Mouse (Mus musculus) brain, embryonic 14.5 days (tissue): ENCODE data around the gene Pacs1.

ENCODE experiments used
- CTCF ChIP-seq: fragments of 200-500 bp; IDR thresholded peaks from 2 replicates; pipeline ENCODE4 v1.5.1; 2012; ENCODE audit warnings: inconsistent platforms, mild to moderate bottlenecking, moderate library complexity, borderline replicate concordance; ENCODE audit not compliant: insufficient read depth, insufficient read length; ENCODE audit errors: extremely low read depth
- POLR2A ChIP-seq: fragments of 200-500 bp; IDR thresholded peaks from 2 replicates; pipeline ENCODE4 v1.6.1; 2012; ENCODE audit warnings: mild to moderate bottlenecking, inconsistent platforms, borderline replicate concordance; ENCODE audit not compliant: poor library complexity, insufficient read depth, insufficient read length, severe bottlenecking; ENCODE audit errors: extremely low read depth

GRCm38 (mm10) chr19:5267015-5267414 lies 5.9 kb downstream of the Pacs1 start:
- TF ChIP-seq POLR2A: no peak
- TF ChIP-seq CTCF: no peak
